Mouse (Mus musculus): ENCODE results near the gene Cbx4. TPM values are rescaled to one million over a fixed set of nuclear protein-coding genes. Genes with fewer than 3 reads are reported as not detected.
"Not testable (repeated sequence)": the region's sequence is repeated elsewhere in the genome, so short reads cannot be mapped to it uniquely, and the experiment has no call there.

The Cbx4 gene
- polyA plus RNA-seq, 1 experiment from 2014 or later = 11.2 TPM

DNA sequence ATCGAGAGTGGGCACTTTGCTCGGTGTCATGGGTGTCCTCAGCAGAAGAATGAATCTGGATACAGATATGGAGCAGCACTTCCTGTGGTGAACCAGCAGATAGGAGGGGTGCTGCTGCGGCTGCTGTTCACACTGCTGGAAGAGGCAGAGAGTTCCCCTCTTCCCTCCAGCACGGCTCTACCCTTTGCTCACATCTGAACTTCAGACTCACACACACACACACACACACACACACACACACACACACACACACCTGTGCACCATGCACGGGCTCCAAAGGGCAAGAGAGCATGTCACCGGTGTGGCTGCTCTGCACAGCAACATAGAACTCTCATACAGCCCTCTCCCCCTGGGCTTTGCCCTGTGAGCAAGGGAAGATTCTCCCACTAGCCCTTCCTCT lies 20.3 kb upstream of the Cbx4 start:
- peak; percentile 79 for ATAC-seq
- H3K4me3 ChIP-seq (replicated peaks) = no peak overlapping the region
- H3K9me3 ChIP-seq = no peaks in the 10 kb centered on the region
- no peaks in the 10 kb centered on the region for H3K36me3 ChIP-seq
- H3K27me3 ChIP-seq (replicated peaks) = no peaks in the 10 kb centered on the region
- WGBS = 23% methylated on average over 6 of the region's 6 CpGs
- H3K27ac ChIP-seq = peak overlapping the region; percentile 66; the same call in 1 of the 2 replicates
- H3K4me2 ChIP-seq (replicated peaks) = peak overlapping the region; percentile 24; the same call in 1 of the 2 replicates
- H3K9ac ChIP-seq = no peak overlapping the region
- peaks cover 20% of the 10 kb centered on the region for H3K4me1 ChIP-seq (replicated peaks)

- H3K36me3 ChIP-seq = no peaks in the 10 kb centered on the region
- peak overlapping the region; percentile 66 for H3K27ac ChIP-seq
- peaks cover 18% of the 10 kb centered on the region for H3K4me1 ChIP-seq (replicated peaks)
- no peaks in the 10 kb centered on the region for H3K27me3 ChIP-seq (replicated peaks)
- H3K4me2 ChIP-seq (replicated peaks) = peak overlapping the region; percentile 24
- ATAC-seq = peak; percentile 48
- no peak overlapping the region for H3K9ac ChIP-seq
- H3K4me3 ChIP-seq (replicated peaks) = no peak overlapping the region
- 16% methylated on average over 8 of the region's 8 CpGs for WGBS
- no peaks in the 10 kb centered on the region for H3K9me3 ChIP-seq
These were observed 19.7 kb upstream of the Cbx4 start for GRCm38 (mm10) chr11:119105748-119106147.

GRCm38 (mm10) chr11:119105071-119105609 lies 19.1 kb upstream of the Cbx4 start:
- Histone ChIP-seq H3K4me1 (replicated peaks) (peaks cover 18% of the 10 kb centered on the region), H3K4me2 (replicated peaks) (peak overlapping the region; percentile 24), H3K9me3 (no peaks in the 10 kb centered on the region), H3K27ac (no peak overlapping the region), H3K4me3 (replicated peaks) (no peak overlapping the region), H3K9ac (no peak overlapping the region), H3K27me3 (replicated peaks) (no peaks in the 10 kb centered on the region), H3K36me3 (no peaks in the 10 kb centered on the region)
- no peak for ATAC-seq
- 55% methylated on average over 7 of the region's 7 CpGs for WGBS

GRCm38 (mm10) chr11:119103991-119104390 lies 18.0 kb upstream of the Cbx4 start:
- H3K27me3 ChIP-seq (replicated peaks) = no peaks in the 10 kb centered on the region
- no peak overlapping the region for H3K27ac ChIP-seq
- no peak overlapping the region for H3K4me2 ChIP-seq (replicated peaks)
- no peaks in the 10 kb centered on the region for H3K9me3 ChIP-seq
- WGBS = 80% methylated on average over 3 of the region's 3 CpGs
- H3K36me3 ChIP-seq = no peaks in the 10 kb centered on the region
- no peak overlapping the region for H3K9ac ChIP-seq
- no peak overlapping the region for H3K4me3 ChIP-seq (replicated peaks)
- H3K4me1 ChIP-seq (replicated peaks) = peaks cover 18% of the 10 kb centered on the region
- no peak for ATAC-seq

DNA sequence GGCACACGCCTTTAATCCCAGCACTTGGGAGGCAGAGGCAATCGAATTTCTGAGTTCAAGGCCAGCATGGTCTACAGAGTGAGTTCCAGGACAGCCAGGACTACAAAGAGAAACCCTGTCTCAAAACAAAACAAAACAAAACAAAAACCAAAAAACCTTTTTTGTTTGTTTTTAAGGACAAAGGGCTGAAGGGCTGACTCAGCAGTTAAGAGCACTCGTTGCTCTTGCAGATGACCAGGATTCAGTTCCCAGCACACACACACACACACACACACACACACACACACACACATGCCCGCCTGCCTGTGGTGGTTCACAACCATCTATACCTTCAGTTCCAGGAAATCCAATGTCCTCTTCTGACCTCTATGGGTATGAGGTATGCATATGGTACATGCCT lies 14.3 kb upstream of the Cbx4 start:
- H3K27ac ChIP-seq; H3K9ac ChIP-seq; H3K36me3 ChIP-seq; ATAC-seq; H3K9me3 ChIP-seq; H3K27me3 ChIP-seq (replicated peaks); H3K4me2 ChIP-seq (replicated peaks); H3K4me3 ChIP-seq (replicated peaks): not testable (repeated sequence)
- 77% methylated on average over 4 of the region's 4 CpGs for WGBS
- peaks cover 19% of the 10 kb centered on the region for H3K4me1 ChIP-seq (replicated peaks)

DNA sequence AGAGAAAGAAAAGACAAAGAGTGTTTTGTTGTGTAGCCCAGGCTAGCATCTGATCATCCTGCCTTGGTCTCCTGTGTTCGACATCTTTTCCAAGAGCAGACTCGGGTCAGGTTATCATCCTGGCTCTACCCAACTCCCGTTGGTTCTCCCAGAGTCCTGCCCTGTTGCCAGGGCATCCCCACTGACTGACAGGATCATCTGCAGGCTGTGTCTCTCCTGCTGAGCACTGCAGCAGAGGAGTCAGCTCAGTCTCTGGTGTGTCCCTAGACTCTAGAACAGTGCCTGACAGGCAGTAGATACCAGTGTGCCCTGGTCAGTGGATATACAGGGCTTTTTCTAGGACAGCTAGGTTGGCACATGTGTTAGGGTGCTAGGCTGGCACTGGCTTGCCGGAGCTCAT lies 12.2 kb upstream of the Cbx4 start:
- Histone ChIP-seq H3K27me3 (replicated peaks) (no peaks in the 10 kb centered on the region), H3K9me3 (no peaks in the 10 kb centered on the region), H3K4me2 (replicated peaks) (no peak overlapping the region), H3K4me3 (replicated peaks) (no peak overlapping the region), H3K36me3 (no peaks in the 10 kb centered on the region), H3K9ac (no peak overlapping the region), H3K4me1 (replicated peaks) (peaks cover 13% of the 10 kb centered on the region), H3K27ac (no peak overlapping the region)
- no peak for ATAC-seq
- 79% methylated on average over 4 of the region's 4 CpGs for WGBS

- no peaks in the 10 kb centered on the region for H3K36me3 ChIP-seq
- no peak overlapping the region for H3K4me3 ChIP-seq (replicated peaks)
- no peak overlapping the region for H3K4me2 ChIP-seq (replicated peaks)
- H3K9ac ChIP-seq = no peak overlapping the region
- H3K9me3 ChIP-seq = no peaks in the 10 kb centered on the region
- H3K27ac ChIP-seq = peak overlapping the region; percentile 36; the same call in 1 of the 2 replicates
- 24% methylated on average over 3 of the region's 3 CpGs for WGBS
- peaks cover 23% of the 10 kb centered on the region for H3K4me1 ChIP-seq (replicated peaks)
- ATAC-seq = no peak
- no peaks in the 10 kb centered on the region for H3K27me3 ChIP-seq (replicated peaks)
These were observed 9.4 kb upstream of the Cbx4 start for GRCm38 (mm10) chr11:119095441-119095840.

DNA sequence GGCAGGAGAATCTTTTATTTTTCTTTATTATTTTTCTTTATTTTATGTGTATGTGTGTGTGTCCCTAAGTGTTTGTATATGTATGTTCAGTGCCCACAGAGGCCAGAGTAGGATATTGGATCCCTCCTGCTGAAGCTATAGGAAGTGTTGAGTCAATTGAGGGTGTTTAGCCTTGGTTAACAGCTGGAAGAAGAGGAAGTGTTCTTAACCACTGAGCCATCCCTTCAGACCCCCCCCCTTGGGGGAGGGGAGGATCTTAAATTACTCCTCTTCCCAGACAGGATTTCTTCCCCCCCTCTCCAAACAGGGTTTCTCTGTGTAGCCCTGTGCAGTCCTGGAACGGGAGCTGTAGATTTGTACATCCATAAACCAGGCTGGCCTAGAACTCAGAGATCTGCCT lies 7.3 kb upstream of the Cbx4 start:
- ATAC-seq = no peak

DNA sequence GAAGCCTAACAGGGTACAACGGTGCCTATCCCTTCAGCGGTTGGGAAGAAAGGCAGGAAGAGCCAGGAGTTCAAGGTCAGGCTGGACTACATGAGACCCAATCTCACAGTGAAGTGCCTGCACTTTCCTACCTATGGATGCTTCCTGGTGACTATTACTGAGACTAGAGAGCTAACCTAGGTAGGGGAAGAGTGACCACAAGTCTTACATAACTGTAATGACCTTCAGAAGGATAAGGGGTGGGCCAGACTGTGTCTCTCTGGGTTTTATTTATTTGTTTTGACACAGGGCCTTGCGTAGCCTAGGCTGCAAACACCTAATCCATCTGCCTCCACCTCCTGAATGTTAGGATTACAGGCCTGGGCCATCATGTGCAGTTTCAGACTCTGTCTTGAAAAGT lies 6.3 kb upstream of the Cbx4 start:
- H3K9me3 ChIP-seq = no peaks in the 10 kb centered on the region
- peaks cover 53% of the 10 kb centered on the region for H3K4me1 ChIP-seq (replicated peaks)
- H3K27ac ChIP-seq = 0 out of 2 replicates have a peak overlapping the region, but pooled peaks have one; percentile 19
- peaks cover 28% of the 10 kb centered on the region for H3K27me3 ChIP-seq (replicated peaks)
- H3K36me3 ChIP-seq = no peaks in the 10 kb centered on the region
- no peak overlapping the region for H3K4me3 ChIP-seq (replicated peaks)
- H3K9ac ChIP-seq = no peak overlapping the region
- H3K4me2 ChIP-seq (replicated peaks) = no peak overlapping the region
- ATAC-seq = no peak
- 56% methylated on average over 3 of the region's 3 CpGs for WGBS

More for the DNA sequence above, 7.3 kb upstream of the Cbx4 start:
- Histone ChIP-seq H3K4me1 (replicated peaks) (peaks cover 43% of the 10 kb centered on the region), H3K27me3 (replicated peaks) (peaks cover 20% of the 10 kb centered on the region), H3K36me3 (no peaks in the 10 kb centered on the region), H3K27ac (no peak overlapping the region), H3K4me3 (replicated peaks) (no peak overlapping the region), H3K4me2 (replicated peaks) (no peak overlapping the region), H3K9ac (no peak overlapping the region), H3K9me3 (no peaks in the 10 kb centered on the region)
- WGBS = 55% methylated on average over 1 of the region's 1 CpGs

GRCm38 (mm10) chr11:119091598-119091991 lies 5.6 kb upstream of the Cbx4 start:
- no peak overlapping the region for H3K9ac ChIP-seq
- H3K4me1 ChIP-seq (replicated peaks) = peaks cover 59% of the 10 kb centered on the region
- H3K27ac ChIP-seq = peak overlapping the region; percentile 66

DNA sequence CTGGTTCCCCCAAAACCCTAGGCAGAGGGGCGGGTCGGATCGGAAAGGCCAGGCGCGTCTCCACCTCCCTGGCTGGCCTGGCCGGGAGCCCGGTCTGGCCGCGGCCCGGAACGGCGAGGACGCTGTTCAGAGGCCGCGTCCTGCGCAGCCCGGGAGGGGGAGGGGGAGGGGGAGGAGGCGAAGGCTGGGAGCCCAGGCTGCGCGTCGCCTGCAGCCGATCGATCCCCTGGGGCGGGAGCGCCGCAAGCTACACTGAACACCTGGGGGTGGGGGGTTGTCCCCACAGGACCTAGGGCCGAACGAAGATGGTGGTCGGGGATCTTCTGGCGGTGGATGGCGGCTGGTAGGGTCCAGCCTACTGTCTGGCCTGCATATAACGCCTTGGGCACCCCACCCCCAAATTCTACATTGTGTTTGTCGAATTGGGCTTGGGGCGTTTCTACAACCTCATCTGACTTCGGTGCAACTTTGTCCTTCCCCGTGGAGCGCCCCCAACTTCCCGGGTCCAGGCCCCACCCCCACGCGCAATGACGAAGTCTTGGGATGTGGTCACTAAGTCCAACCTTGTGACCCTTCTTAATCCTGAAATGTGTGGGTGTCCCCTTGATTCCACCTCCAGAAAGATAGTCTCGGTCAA lies 5.1 kb upstream of the Cbx4 start:
- peak; percentile 62 for ATAC-seq
- H3K4me1 ChIP-seq (replicated peaks) = peaks cover 59% of the 10 kb centered on the region
- peak overlapping the region; percentile 66 for H3K27ac ChIP-seq
- H3K9me3 ChIP-seq = no peaks in the 10 kb centered on the region
- H3K4me3 ChIP-seq (replicated peaks) = peak overlapping the region; percentile 55
- no peaks in the 10 kb centered on the region for H3K36me3 ChIP-seq
- peaks cover 31% of the 10 kb centered on the region for H3K27me3 ChIP-seq (replicated peaks)
- WGBS = 2% methylated on average over 38 of the region's 42 CpGs
- peak overlapping the region; percentile 57 for H3K9ac ChIP-seq
- H3K4me2 ChIP-seq (replicated peaks) = peak overlapping the region; percentile 99

More at GRCm38 (mm10) chr11:119091598-119091991, 5.6 kb upstream of the Cbx4 start:
- peak overlapping the region; percentile 55; the same call in 1 of the 2 replicates for H3K4me3 ChIP-seq (replicated peaks)
- no peaks in the 10 kb centered on the region for H3K36me3 ChIP-seq
- ATAC-seq = peak; percentile 73
- peak overlapping the region; percentile 99 for H3K4me2 ChIP-seq (replicated peaks)
- peaks cover 31% of the 10 kb centered on the region for H3K27me3 ChIP-seq (replicated peaks)
- 9% methylated on average over 8 of the region's 8 CpGs for WGBS
- H3K9me3 ChIP-seq = no peaks in the 10 kb centered on the region

GRCm38 (mm10) chr11:119090076-119090960 lies 4.3 kb upstream of the Cbx4 start:
- no peak for ATAC-seq
- H3K4me2 ChIP-seq (replicated peaks) = peak overlapping the region; percentile 99
- no peaks in the 10 kb centered on the region for H3K9me3 ChIP-seq
- H3K27me3 ChIP-seq (replicated peaks) = peaks cover 31% of the 10 kb centered on the region
- under 1% methylated on average over 74 of the region's 75 CpGs for WGBS
- peaks cover 52% of the 10 kb centered on the region for H3K4me1 ChIP-seq (replicated peaks)
- H3K9ac ChIP-seq = peak overlapping the region; percentile 57
- H3K36me3 ChIP-seq = no peaks in the 10 kb centered on the region
- peak overlapping the region; percentile 66 for H3K27ac ChIP-seq
- peak overlapping the region; percentile 55 for H3K4me3 ChIP-seq (replicated peaks)

Data from intestine, embryonic 15.5 days (tissue).